Mouse (Mus musculus): ENCODE measurements around the gene Lhx5. TPM values are rescaled to one million over a fixed set of nuclear protein-coding genes. Genes with fewer than 3 reads are reported as not detected.

The Lhx5 gene
- polyA plus RNA-seq, 1 experiment from 2014 or later: 3.1 TPM

- Histone ChIP-seq H3K9me3 (no peaks in the 10 kb centered on the region), H3K36me3 (replicated peaks) (no peaks in the 10 kb centered on the region), H3K27ac (replicated peaks) (no peak overlapping the region), H3K27me3 (replicated peaks; ENCODE audit: low read depth, poor library complexity, severe bottlenecking) (peaks cover 100% of the 10 kb centered on the region), H3K4me1 (peaks cover 64% of the 10 kb centered on the region), H3K4me3 (peak overlapping the region; percentile 56)
- peak; percentile 53 for DNase-seq (ENCODE audit: low spot score)
- WGBS: under 1% methylated on average over 44 of the region's 44 CpGs
These were observed 3.6 kb downstream of the Lhx5 start for GRCm38 (mm10) chr5:120435006-120435681.

GRCm38 (mm10) chr5:120435731-120436501 lies 4.4 kb downstream of the Lhx5 start:
- DNase-seq (ENCODE audit: low spot score): peak; percentile 62
- Histone ChIP-seq H3K36me3 (replicated peaks) (no peaks in the 10 kb centered on the region), H3K27ac (replicated peaks) (peak overlapping the region; percentile 30; the same call in 1 of the 2 replicates), H3K9me3 (no peaks in the 10 kb centered on the region), H3K27me3 (replicated peaks; ENCODE audit: low read depth, poor library complexity, severe bottlenecking) (peaks cover 100% of the 10 kb centered on the region), H3K4me1 (peaks cover 66% of the 10 kb centered on the region), H3K4me3 (peak overlapping the region; percentile 56)
- under 1% methylated on average over 47 of the region's 47 CpGs for WGBS

DNA sequence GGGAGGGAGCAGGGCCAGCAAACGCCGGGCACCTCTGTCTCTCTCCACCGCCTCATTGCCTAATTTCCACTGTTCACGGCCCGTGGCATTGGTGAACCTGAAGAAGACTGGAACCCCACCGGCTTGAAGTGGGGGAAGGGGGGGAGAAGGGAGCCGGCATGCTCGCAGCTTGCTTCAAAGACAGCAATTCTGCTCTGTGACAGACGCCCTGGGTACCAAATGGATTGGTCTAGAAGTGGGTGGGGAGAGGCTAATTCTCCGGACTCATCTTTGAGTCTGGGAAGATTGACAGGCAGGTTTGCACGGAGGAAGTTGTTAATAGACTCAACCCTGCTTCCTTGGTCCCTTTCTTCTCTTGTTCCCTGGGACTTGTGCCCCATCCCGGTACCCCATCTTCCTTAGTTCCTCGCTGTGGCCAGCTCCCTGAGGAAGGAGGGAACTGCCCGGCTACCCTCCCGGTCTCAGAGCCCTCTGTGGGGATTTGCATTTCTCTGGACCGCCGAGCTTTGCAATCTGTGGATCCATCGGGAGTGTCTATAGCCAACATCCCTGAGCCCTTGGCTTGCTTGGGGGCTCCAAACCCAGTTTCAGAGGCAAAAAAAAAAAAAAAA lies 5.5 kb downstream of the Lhx5 start:
- peaks cover 56% of the 10 kb centered on the region for H3K4me1 ChIP-seq

GRCm38 (mm10) chr5:120437539-120437938 lies 6.0 kb downstream of the Lhx5 start:
- H3K4me1 ChIP-seq: peaks cover 52% of the 10 kb centered on the region
- 1% methylated on average over 17 of the region's 17 CpGs for WGBS

More for the DNA sequence above, 5.5 kb downstream of the Lhx5 start:
- Histone ChIP-seq H3K27ac (replicated peaks) (peak overlapping the region; percentile 35; the same call in 1 of the 2 replicates), H3K27me3 (replicated peaks; ENCODE audit: low read depth, poor library complexity, severe bottlenecking) (peaks cover 94% of the 10 kb centered on the region), H3K4me3 (peak overlapping the region; percentile 56), H3K36me3 (replicated peaks) (no peaks in the 10 kb centered on the region), H3K9me3 (no peaks in the 10 kb centered on the region)
- peak; percentile 46 for DNase-seq (ENCODE audit: low spot score)
- under 1% methylated on average over 18 of the region's 18 CpGs for WGBS

GRCm38 (mm10) chr5:120437986-120438385 lies 6.5 kb downstream of the Lhx5 start:
- under 1% methylated on average over 33 of the region's 33 CpGs for WGBS
- peak; percentile 66 for DNase-seq (ENCODE audit: low spot score)
- H3K27me3 ChIP-seq (replicated peaks; ENCODE audit: low read depth, poor library complexity, severe bottlenecking): peaks cover 94% of the 10 kb centered on the region
- peak overlapping the region; percentile 56 for H3K4me3 ChIP-seq
- H3K27ac ChIP-seq (replicated peaks): peak overlapping the region; percentile 79
- peaks cover 52% of the 10 kb centered on the region for H3K4me1 ChIP-seq
- no peaks in the 10 kb centered on the region for H3K9me3 ChIP-seq
- no peaks in the 10 kb centered on the region for H3K36me3 ChIP-seq (replicated peaks)

More at GRCm38 (mm10) chr5:120437539-120437938, 6.0 kb downstream of the Lhx5 start:
- Histone ChIP-seq H3K36me3 (replicated peaks) (no peaks in the 10 kb centered on the region), H3K27me3 (replicated peaks; ENCODE audit: low read depth, poor library complexity, severe bottlenecking) (peaks cover 94% of the 10 kb centered on the region), H3K4me3 (peak overlapping the region; percentile 56), H3K27ac (replicated peaks) (peak overlapping the region; percentile 79), H3K9me3 (no peaks in the 10 kb centered on the region)
- peak; percentile 37 for DNase-seq (ENCODE audit: low spot score)

GRCm38 (mm10) chr5:120438469-120438868 lies 7.0 kb downstream of the Lhx5 start:
- H3K4me3 ChIP-seq: peak overlapping the region; percentile 56; the same call in 1 of the 2 replicates
- peaks cover 94% of the 10 kb centered on the region for H3K27me3 ChIP-seq (replicated peaks; ENCODE audit: low read depth, poor library complexity, severe bottlenecking)
- H3K9me3 ChIP-seq: no peaks in the 10 kb centered on the region
- peaks cover 50% of the 10 kb centered on the region for H3K4me1 ChIP-seq
- WGBS: 2% methylated on average over 13 of the region's 13 CpGs
- H3K36me3 ChIP-seq (replicated peaks): no peaks in the 10 kb centered on the region
- H3K27ac ChIP-seq (replicated peaks): peak overlapping the region; percentile 79
- peak; percentile 34 for DNase-seq (ENCODE audit: low spot score)

- H3K27me3 ChIP-seq (replicated peaks; ENCODE audit: low read depth, poor library complexity, severe bottlenecking): peaks cover 93% of the 10 kb centered on the region
- no peak overlapping the region for H3K27ac ChIP-seq (replicated peaks)
- 0 out of 2 replicates have a peak overlapping the region, but pooled peaks have one; percentile 28 for H3K4me3 ChIP-seq
- DNase-seq (ENCODE audit: low spot score): peak; percentile 39
- H3K4me1 ChIP-seq: peaks cover 46% of the 10 kb centered on the region
- WGBS: 6% methylated on average over 27 of the region's 27 CpGs
- no peaks in the 10 kb centered on the region for H3K36me3 ChIP-seq (replicated peaks)
- no peaks in the 10 kb centered on the region for H3K9me3 ChIP-seq
These were observed 7.7 kb downstream of the Lhx5 start for GRCm38 (mm10) chr5:120438991-120439710.

DNA sequence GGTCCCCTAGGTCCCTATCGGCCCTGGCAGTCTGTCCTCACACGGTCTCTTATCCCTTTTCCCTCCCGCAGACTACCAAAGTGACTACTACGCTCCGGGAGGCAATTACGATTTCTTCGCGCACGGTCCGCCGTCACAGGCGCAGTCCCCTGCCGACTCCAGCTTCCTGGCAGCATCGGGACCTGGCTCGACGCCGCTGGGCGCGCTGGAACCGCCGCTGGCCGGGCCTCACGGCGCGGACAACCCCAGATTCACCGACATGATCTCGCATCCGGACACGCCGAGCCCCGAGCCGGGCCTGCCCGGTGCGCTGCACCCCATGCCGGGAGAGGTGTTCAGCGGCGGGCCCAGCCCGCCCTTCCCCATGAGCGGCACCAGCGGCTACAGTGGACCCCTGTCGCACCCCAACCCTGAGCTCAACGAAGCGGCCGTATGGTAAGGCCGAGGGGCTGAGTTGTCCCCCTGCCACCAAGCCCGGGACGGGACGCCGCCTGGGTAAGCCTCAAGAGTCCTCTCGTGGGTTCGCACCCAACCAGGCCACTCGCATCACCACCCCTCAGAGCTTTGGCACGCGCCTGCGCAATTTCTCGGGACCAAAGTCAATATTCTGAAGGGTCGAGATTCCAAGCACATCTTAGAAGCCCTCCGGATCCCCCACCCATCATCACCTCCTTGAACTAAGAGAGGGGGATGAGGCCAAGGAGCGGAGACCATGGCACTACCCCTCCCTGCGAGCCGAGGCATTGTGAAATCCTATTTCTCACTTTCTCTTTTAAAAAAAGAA lies 8.6 kb downstream of the Lhx5 start:
- peak overlapping the region; percentile 43 for H3K4me3 ChIP-seq

GRCm38 (mm10) chr5:120440733-120441132 lies 9.2 kb downstream of the Lhx5 start:
- 6% methylated on average over 14 of the region's 14 CpGs for WGBS
- peak overlapping the region; percentile 43 for H3K4me3 ChIP-seq

More for the DNA sequence above, 8.6 kb downstream of the Lhx5 start:
- peak; percentile 57 for DNase-seq (ENCODE audit: low spot score)
- Histone ChIP-seq H3K9me3 (no peaks in the 10 kb centered on the region), H3K4me1 (peaks cover 46% of the 10 kb centered on the region), H3K27me3 (replicated peaks; ENCODE audit: low read depth, poor library complexity, severe bottlenecking) (peaks cover 93% of the 10 kb centered on the region), H3K27ac (replicated peaks) (peak overlapping the region; percentile 2; the same call in 1 of the 2 replicates), H3K36me3 (replicated peaks) (no peaks in the 10 kb centered on the region)
- WGBS: 7% methylated on average over 61 of the region's 61 CpGs

GRCm38 (mm10) chr5:120447305-120447704 lies 15.8 kb downstream of the Lhx5 start:
- no peaks in the 10 kb centered on the region for H3K36me3 ChIP-seq (replicated peaks)
- no peak for DNase-seq (ENCODE audit: low spot score)
- no peak overlapping the region for H3K27ac ChIP-seq (replicated peaks)
- peaks cover 50% of the 10 kb centered on the region for H3K27me3 ChIP-seq (replicated peaks; ENCODE audit: low read depth, poor library complexity, severe bottlenecking)
- 54% methylated on average over 13 of the region's 13 CpGs for WGBS
- H3K4me1 ChIP-seq: no peaks in the 10 kb centered on the region
- H3K4me3 ChIP-seq: no peak overlapping the region
- no peaks in the 10 kb centered on the region for H3K9me3 ChIP-seq

More at GRCm38 (mm10) chr5:120440733-120441132, 9.2 kb downstream of the Lhx5 start:
- DNase-seq (ENCODE audit: low spot score): peak; percentile 95
- Histone ChIP-seq H3K27ac (replicated peaks) (no peak overlapping the region), H3K9me3 (no peaks in the 10 kb centered on the region), H3K27me3 (replicated peaks; ENCODE audit: low read depth, poor library complexity, severe bottlenecking) (peaks cover 93% of the 10 kb centered on the region), H3K4me1 (peaks cover 41% of the 10 kb centered on the region), H3K36me3 (replicated peaks) (no peaks in the 10 kb centered on the region)

DNA sequence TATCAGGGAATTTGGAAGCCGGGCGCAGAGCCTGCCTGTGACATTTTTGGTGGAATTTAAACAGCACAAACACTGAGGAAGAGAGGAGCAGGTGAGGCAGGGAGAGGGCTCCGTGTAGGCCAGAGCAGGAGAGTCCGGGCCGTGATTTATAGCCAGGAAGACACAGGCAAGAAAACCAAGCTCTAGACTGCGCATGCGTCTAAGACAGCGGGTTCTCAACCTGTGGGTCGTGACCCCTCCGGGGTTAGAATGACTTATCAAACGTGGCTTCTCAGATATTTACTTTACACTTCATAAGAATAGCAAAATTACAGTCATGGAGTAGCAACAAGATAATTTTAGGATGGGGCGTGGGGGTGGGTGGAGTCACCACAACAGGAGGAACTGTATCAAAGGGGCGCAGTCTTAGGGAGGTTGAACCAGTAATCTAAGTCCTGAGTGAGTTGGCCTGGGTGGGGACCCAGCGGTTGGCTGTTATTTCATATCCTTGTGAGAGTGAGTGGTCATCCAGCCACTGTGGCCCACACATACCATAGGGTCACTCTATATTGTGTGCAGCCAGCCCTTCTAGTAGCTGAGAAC lies 23.3 kb downstream of the Lhx5 start:
- WGBS: 76% methylated on average over 14 of the region's 14 CpGs
- H3K36me3 ChIP-seq (replicated peaks): no peaks in the 10 kb centered on the region
- DNase-seq (ENCODE audit: low spot score): no peak
- H3K9me3 ChIP-seq: no peaks in the 10 kb centered on the region
- no peak overlapping the region for H3K4me3 ChIP-seq
- no peak overlapping the region for H3K27ac ChIP-seq (replicated peaks)
- 0 out of 2 replicates have a peak, but pooled peaks cover 7% of the 10 kb centered on the region for H3K4me1 ChIP-seq
- H3K27me3 ChIP-seq (replicated peaks; ENCODE audit: low read depth, poor library complexity, severe bottlenecking): peaks cover 16% of the 10 kb centered on the region
